Comparison of ENCODE assay signal across 9 mouse cellular contexts in the genomic region with DNA sequence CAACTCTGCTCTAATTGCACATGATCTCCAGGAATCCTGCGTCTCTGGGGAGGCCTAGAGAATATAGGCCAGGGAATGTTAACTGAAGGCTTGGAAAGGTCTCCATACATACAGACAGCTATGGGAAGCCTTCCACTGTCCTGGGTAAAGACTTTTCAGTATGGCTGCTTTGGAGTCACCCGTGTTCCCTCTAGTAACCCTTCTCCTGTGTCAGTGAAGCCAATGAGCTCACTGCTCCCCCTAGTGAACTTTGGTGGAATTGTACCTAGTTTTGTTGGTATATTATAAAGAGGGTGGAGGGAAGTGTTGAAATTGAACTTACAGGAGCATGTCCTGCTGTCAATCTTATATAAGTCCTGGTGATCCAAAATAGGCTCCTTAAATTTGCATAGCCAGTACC.
A peak's percentile ranks its signal among the peaks of the same experiment; 100 is the strongest.
DNase-seq lines count a peak whose midpoint lies in the region; ATAC-seq and TF ChIP-seq lines count a peak whose summit lies in the region.
"Had no signal": no experiment of that assay in that cellular context is flagged by ENCODE, and none has a peak within 500 bp of the region (broad histone marks: within the 10 kb centered on the region; RNA-seq: fewer than 3 reads in every experiment).

No protein-coding gene starts in this region.

- H3K9ac ChIP-seq in hindbrain, embryonic 14.5 days: no peak overlapping the region
- H3K9ac ChIP-seq: embryonic facial prominence, embryonic 13.5 days; lung, embryonic 15.5 days had no signal

- DNase-seq in left cerebral cortex, adult 2 months (ENCODE audit: extremely low spot score in 1 of 2, low spot score in 2 of 2): no peak
- no peak for DNase-seq in left cerebral cortex, adult 9 months (ENCODE audit: low spot score in 2 of 2)
- peak; percentile 25 for DNase-seq in Muller cell, postnatal 12 days (ENCODE audit: inconsistent ontology term)
- DNase-seq in cerebellum, adult 9-10 months: peak; percentile 49
- DNase-seq in induced T-regulatory cell, adult 2 months (ENCODE audit: low read depth): peak; percentile 57
- peak; percentile 24 for DNase-seq in naive thymus-derived CD4-positive, alpha-beta T cell, adult 2 months (ENCODE audit: low read depth)
- no peak for DNase-seq in hindbrain, embryonic 14.5 days (ENCODE audit: low spot score)

- no peaks in the 10 kb centered on the region for H3K4me1 ChIP-seq in hindbrain, embryonic 14.5 days (replicated peaks; ENCODE audit: control insufficient read depth, insufficient read depth, low read length)
- H3K4me1 ChIP-seq: embryonic facial prominence, embryonic 13.5 days; lung, embryonic 15.5 days had no signal

- H3K9me3 ChIP-seq in hindbrain, embryonic 14.5 days (ENCODE audit: control insufficient read depth, low read length): no peaks in the 10 kb centered on the region
- H3K9me3 ChIP-seq: embryonic facial prominence, embryonic 13.5 days; lung, embryonic 15.5 days had no signal

- H3K27ac ChIP-seq in left cerebral cortex, adult 2 months: no peak overlapping the region
- H3K27ac ChIP-seq in hindbrain, embryonic 14.5 days: no peak overlapping the region
- H3K27ac ChIP-seq: embryonic facial prominence, embryonic 13.5 days; lung, embryonic 15.5 days had no signal

- intact Hi-C loops in left cerebral cortex, adult 2 months (cut with DNase I): loop anchor here (5.0 to 10.0 kb wide), 4 partner anchors 233 to 1106 kb away; no protein-coding TSS in a partner anchor

- no peak overlapping the region for H3K4me2 ChIP-seq in hindbrain, embryonic 14.5 days (replicated peaks)
- H3K4me2 ChIP-seq: embryonic facial prominence, embryonic 13.5 days; lung, embryonic 15.5 days had no signal

- H3K27me3 ChIP-seq in hindbrain, embryonic 14.5 days (ENCODE audit: control insufficient read depth, insufficient read depth, low read length): no peaks in the 10 kb centered on the region
- H3K27me3 ChIP-seq: lung, embryonic 15.5 days had no signal

- TF ChIP-seq CTCF in left cerebral cortex, adult 2 months (IDR thresholded peaks at IDR 0.05): peak; percentile 71

- no peaks in the 10 kb centered on the region for H3K36me3 ChIP-seq in hindbrain, embryonic 14.5 days (replicated peaks; ENCODE audit: control insufficient read depth, insufficient read depth)
- H3K36me3 ChIP-seq: embryonic facial prominence, embryonic 13.5 days; lung, embryonic 15.5 days had no signal

- 63% methylated on average over 2 of the region's 2 CpGs for WGBS in hindbrain, embryonic 14.5 days

- no peak overlapping the region for H3K4me3 ChIP-seq in left cerebral cortex, adult 2 months
- H3K4me3 ChIP-seq in hindbrain, embryonic 14.5 days (replicated peaks; ENCODE audit: low read length): no peak overlapping the region
- H3K4me3 ChIP-seq: embryonic facial prominence, embryonic 13.5 days; lung, embryonic 15.5 days had no signal

- no peak for ATAC-seq in hindbrain, embryonic 14.5 days (ENCODE audit: low FRiP score)

Comparison
In these comparisons a context has a peak if more than half of its experiments do, and no peak if none do; other contexts are left out.
1. DNase-seq: peak in Muller cell, postnatal 12 days (single experiment), cerebellum, adult 9-10 months (single experiment), induced T-regulatory cell, adult 2 months (single experiment) and naive thymus-derived CD4-positive, alpha-beta T cell, adult 2 months (single experiment); none in left cerebral cortex, adult 2 months (0 of 2), left cerebral cortex, adult 9 months (0 of 2) and hindbrain, embryonic 14.5 days (single experiment).